Mouse (Mus musculus) heart, adult 8-10 months (tissue): ENCODE data around the gene Ran. TPM values are rescaled to one million over a fixed set of nuclear protein-coding genes. Genes with fewer than 3 reads are reported as not detected.

Experiments used
- DNase-seq: peaks from one replicate; pipeline ENCODE4 v3.0.0; 2022; ENCODE audit warnings: low spot score
- total RNA-seq, 4 experiments: library from RNA; stranded (reverse); gene quantifications; 2 replicates each; pipeline ENCODE4 v1.2.4; 2022

The Ran gene
- total RNA-seq, 4 experiments from 2014 or later = 97.6 to 107 (median 102) TPM

GRCm38 (mm10) chr5:129015020-129015419 lies 4.8 kb upstream of the Ran start:
- no peak for DNase-seq

DNA sequence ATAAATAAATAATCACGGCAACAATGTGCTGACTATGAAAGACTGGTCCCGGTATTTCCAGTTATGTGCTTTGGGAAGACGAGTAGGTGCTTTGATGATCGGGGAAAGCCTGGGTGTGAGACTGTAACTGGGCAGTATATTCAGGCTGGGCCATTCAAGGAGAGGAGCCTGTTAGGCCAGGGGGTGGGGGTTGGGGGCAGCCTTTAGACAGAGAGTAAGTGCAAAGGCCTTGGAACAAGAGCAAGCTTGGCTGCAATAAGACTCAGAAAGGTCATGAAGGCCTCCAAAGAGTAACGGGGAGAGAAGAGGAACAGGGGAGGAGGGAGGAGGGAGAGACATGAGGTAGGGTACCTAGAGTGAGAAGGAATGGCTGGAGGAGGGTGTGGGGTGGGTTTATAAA lies 4.3 kb upstream of the Ran start:
- no peak for DNase-seq

DNA sequence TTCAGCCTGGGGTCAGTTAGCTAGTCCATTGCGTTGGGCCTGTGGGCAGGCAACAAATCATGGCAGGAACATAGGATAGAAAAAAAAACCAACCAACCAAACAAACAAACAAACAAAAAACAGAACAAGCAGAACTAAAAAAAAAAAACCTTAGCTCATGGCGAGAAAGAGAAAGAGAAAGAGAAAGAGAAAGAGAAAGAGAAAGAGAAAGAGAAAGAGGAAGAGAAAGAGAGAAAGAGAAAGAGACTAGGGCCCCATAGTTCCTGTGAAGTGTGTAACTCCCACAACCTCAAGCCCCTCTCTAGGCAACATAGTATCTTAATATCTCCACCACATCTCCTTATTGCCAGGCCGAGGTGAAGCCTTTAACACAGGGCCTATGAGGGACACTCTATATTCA lies 3.5 kb upstream of the Ran start:
- no peak for DNase-seq

DNA sequence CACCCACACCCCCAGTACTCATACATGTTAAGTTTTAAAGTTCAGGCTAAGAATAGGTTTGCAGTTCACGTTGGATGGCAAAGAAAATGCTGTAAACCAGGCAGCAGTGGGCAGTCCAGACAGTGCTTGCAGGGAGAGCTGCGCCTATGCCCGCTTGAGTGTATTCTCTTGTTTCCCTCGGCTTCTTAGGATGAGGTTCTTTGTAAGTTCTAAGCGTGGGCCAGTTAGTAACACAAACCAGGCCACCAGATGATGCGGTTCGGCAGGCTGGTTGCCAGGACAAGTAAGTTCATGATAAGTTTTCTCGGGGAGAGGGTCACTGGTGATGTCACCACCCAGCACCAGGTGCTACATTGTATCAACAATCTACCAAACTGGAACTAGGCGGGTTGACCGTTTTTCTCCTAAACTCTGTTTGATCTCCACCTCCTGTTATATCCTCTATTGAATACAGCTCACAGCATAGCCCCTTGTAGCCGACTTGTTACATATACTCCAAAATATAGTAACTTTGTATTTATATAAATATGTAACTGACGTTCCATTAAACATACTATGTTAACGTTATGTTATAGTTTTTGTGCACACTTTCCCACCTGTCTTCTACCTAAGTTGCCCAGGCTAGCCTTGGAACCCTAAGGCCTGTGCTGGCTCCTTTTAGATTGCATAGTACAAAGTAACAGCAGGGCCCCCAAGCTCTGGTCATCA lies 933 bp upstream of the Ran start:
- no peak for DNase-seq

- no peak for DNase-seq
Measured at GRCm38 (mm10) chr5:129020300-129020668, 415 bp downstream of the Ran start.

- no peak for DNase-seq
Measured at GRCm38 (mm10) chr5:129020731-129021130, 862 bp downstream of the Ran start.

DNA sequence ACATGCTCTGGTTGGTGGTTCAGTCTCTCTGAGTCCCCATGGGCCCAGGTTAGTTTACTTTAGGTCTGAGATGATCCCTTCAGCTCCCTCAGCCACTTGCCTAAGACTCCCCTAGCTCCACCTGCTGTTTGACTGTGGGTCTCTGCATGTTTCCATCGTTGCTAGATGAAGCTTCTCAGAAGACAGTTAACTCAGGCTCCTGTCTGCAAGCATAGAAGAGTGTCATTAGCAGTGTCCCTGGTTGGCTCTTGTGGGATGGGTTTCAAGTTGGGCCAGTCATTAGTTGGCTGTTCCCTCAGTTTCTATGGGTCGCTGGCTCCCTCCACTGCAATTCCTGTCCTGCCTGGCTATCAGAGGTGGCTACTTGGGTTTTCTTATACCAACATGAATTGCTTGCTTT lies 5.2 kb downstream of the Ran start:
- DNase-seq = no peak

DNA sequence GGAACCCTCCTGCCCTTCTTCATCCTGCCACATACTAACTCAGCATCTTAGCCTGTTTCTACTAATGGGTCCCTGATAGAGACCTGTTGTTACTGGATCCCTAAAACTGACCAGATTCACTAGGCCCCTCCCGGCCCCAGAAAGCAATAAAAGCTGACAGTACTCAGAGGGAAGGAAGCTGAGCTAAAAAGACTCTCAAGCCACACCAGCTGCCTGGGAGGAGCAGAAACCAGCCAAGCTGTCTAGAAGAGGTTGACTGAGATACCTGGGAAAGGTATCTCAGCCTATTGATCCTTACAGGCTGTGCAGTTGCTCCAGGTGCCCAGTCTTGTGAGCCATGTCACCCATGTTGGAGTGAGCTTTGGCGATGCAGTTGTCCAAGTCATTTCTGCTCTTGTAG lies 5.9 kb downstream of the Ran start:
- DNase-seq = no peak

GRCm38 (mm10) chr5:129026171-129026570 lies 6.3 kb downstream of the Ran start:
- no peak for DNase-seq

GRCm38 (mm10) chr5:129026637-129027036 lies 6.8 kb downstream of the Ran start:
- DNase-seq = no peak

- DNase-seq = no peak
Measured at GRCm38 (mm10) chr5:129029131-129029723, 9.4 kb downstream of the Ran start.

DNA sequence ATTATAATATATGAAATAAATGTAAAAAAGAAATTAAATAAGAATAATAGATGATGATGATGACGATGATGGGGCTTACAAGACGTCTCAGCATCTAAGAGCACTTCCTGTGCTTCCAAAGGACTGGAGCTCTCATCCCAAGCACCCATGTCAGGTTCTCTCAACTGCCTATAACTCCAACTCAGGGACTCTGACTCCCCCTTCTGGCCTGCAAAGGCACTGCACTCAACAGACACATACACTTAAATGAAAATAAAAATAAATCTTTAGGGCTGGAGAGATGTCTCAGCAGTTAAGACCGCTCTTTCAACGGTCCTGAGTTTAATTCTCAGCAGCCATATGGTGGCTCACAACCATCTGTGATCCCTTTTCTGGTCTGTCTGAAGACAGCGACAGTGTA lies 16.8 kb downstream of the Ran start:
- no peak for DNase-seq

DNA sequence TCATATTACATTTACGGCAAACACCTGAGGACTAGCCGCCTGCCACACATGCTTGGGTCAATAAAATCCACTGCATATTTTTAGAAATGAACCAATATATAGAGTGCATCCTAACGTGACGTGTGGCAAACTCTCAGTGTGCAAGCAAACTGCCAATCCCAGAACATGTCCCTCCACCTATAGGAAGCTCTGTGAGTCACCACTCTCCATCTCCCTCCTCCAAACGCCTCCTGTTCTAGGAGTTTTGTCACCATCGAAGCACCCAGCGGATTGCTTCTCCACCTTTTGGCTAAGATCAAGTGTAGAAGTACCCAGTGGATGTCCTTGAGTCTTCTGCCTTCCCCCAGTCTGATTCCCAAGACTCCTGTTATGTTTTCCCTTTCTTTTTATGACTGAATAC lies 17.9 kb downstream of the Ran start:
- DNase-seq = no peak

DNA sequence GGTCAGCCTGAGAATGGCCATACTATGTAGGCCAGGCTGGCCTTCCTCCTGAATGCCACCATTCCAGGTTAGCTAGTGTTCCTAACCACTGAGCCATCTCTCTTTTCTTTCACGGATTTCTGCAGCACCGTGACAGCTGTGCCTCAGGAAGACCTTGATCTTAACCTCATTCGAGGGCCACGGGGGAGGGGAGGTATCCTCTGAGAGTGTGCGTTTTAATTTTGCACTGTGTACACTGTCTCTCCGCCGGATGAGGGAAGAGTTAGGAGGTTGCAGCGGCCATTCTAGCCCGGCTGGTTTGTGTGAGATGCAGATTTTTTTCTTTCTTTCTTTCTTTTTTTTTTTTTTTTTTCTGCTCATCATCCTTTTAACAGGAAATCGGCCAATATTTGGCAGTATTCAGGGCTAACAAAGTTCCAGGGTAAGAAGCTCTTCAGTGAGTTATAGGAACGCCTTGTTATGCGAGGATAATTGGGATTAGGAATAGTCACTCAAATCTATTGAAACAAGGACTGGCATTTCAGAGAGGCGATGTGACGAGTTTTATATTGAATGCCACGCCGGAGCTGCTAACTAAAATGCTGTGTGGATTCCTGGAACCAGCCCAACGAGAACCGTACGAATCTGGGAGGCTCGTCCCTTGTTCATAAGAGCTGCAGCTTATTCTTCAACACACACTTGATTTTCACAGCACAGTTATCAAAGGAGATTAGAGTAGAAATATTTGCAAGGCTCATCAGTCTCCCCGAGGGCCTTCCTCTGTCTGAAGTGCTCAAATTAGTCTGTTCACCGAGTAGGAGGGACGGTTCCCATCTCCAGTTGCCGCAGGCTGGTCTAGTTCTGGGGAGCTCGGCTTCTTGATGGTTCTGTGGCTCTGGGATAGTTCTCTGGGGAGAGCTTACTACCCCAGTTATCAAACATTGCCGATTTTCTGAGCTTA lies 26.0 kb downstream of the Ran start:
- DNase-seq = no peak

DNA sequence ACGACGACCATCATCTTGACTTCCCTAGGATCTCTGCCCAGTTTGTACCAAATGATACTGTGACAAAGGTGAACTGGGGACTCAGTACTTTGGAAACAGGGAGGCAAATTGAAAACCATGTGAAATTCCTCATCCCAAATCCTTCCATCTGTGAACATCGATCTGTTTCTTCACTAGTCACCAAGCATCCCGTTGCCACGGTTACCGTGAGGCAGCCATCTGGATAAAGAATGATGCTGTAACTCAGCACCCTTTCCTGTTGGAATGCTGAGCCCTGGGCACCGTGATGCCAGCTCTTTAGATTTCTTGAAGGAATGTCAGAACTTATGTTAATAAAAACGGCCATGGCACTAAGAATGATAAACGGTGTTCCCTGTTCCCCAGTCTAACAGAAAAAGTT lies 29.5 kb downstream of the Ran start:
- DNase-seq = no peak

GRCm38 (mm10) chr5:129051910-129052309 lies 32.0 kb downstream of the Ran start:
- DNase-seq = no peak

DNA sequence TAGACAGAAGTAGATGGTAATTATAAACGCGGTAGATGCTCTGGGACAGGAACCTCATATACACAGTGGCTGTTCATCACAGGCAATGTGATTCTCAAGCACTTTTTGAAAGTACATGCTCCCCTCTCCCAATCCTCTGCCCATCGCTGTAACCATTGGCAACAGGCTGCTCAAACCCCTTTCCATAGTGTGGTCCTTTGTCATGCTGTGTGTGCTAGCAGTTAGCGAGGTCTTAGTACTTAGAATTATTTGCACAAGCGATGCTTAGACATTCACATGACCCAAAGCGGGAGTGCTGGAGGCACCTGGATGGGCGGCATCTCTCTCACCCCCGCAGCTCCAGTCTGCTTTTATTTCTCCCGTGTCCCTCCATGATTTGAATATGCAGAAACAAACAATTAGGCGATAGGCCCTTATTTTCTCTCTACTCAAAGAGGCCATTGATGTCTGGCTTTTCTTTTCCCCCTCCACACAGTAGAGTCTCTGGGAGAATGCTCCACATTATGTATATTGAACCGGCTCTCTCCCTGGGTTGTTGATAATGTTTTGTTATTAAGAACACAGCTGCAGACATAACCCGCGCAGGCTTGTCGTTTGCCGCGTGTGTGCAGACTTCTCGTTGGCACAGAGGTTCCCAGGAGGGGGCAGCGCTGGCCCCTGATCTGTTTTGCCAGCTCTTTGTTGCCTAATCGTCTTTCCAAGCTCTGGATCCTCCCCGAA lies 32.9 kb downstream of the Ran start:
- DNase-seq = no peak

DNA sequence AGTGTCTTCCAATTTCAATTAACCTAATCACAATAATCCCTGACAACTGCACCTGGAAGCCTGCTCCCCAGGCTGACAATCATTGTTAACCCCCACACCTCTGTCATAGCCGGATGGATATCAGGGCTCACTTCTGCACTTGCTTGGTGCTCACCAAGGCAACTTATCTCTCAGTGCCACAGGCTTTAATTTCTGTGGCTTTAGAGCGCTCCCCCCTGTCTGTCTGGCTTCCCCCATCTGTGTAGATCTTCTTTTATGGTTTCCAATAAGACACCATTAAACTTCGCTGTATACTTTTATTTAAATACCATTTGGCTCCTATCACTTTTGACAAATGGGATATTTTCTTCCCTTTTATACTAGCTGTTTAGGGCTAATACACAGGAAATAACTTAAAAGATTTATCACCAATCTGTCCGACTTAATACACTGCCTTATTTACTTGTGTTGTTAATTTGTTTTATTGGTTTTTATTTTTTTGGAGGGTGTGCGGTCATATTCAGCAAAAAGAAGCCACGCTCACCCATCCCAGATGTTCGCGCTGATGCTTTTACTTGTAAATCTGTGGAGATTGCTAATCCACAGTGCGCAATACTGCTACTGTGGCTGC lies 34.9 kb downstream of the Ran start:
- DNase-seq = no peak

DNA sequence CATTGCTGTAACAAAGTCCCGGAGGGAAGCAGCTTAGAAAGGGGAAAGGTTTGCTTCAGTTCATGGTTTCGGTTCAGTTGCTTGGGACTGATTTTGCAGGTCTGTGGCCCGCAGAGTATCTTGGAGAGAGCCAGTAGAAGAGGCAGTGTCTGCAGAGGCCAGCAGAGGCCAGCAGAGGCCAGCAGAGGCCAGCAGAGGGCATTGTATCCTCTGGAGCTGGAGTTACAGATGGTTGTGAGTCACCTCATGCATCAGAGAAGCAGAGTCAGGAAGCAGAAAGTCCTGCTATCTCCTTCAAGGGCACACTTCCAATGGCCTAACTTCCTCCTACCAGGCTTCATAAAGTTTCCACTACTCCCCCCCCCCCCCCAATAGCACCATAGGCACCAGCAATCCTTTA lies 39.2 kb downstream of the Ran start:
- DNase-seq = no peak

GRCm38 (mm10) chr5:129061579-129061978 lies 41.7 kb downstream of the Ran start:
- peak; percentile 35 for DNase-seq

GRCm38 (mm10) chr5:129063037-129063791 lies 43.3 kb downstream of the Ran start:
- peak; percentile 75 for DNase-seq
